Mouse (Mus musculus): ENCODE results near the gene Vwa3a.

GRCm38 (mm10) chr7:120713225-120713624 is 25.9 kb upstream of the Vwa3a start:
- TF ChIP-seq EP300 (optimal IDR thresholded peaks at IDR 0.05) (no peak), CTCF (IDR thresholded peaks at IDR 0.05; ENCODE audit: low read depth) (no peak)

Data from stomach, postnatal 0 days (tissue).